Mouse (Mus musculus): Measurements from ENCODE around the gene Rapgef6. TPM values are rescaled to one million over a fixed set of nuclear protein-coding genes. Genes with fewer than 3 reads are reported as not detected.
"Not testable (repeated sequence)": the region's sequence is repeated elsewhere in the genome, so short reads cannot be mapped to it uniquely, and the experiment has no call there.

The Rapgef6 gene
- total RNA-seq, 2 experiments from 2014 or later, result 46.9 to 61.0 TPM

GRCm38 (mm10) chr11:54567959-54568358 lies 45.3 kb downstream of the Rapgef6 start:
- ATAC-seq (replicated peaks; ENCODE audit: poor library complexity), result no peak

- no peak for ATAC-seq (replicated peaks; ENCODE audit: poor library complexity)
These were observed 52.1 kb downstream of the Rapgef6 start for GRCm38 (mm10) chr11:54574741-54575140.

GRCm38 (mm10) chr11:54592585-54592984 lies 69.9 kb downstream of the Rapgef6 start:
- no peak for ATAC-seq (replicated peaks; ENCODE audit: poor library complexity)

- no peak for ATAC-seq (replicated peaks; ENCODE audit: poor library complexity)
These were observed 71.4 kb downstream of the Rapgef6 start for GRCm38 (mm10) chr11:54594049-54594448.

- ATAC-seq (replicated peaks; ENCODE audit: poor library complexity), result peak; percentile 95
These were observed 72.4 kb downstream of the Rapgef6 start for GRCm38 (mm10) chr11:54595053-54595452.

- ATAC-seq (replicated peaks; ENCODE audit: poor library complexity), result no peak
These were observed 73.4 kb downstream of the Rapgef6 start for GRCm38 (mm10) chr11:54595905-54596555.

GRCm38 (mm10) chr11:54597902-54598447 lies 75.3 kb downstream of the Rapgef6 start:
- peak; percentile 78 for ATAC-seq (replicated peaks; ENCODE audit: poor library complexity)

- ATAC-seq (replicated peaks; ENCODE audit: poor library complexity), result no peak
These were observed 78.5 kb downstream of the Rapgef6 start for GRCm38 (mm10) chr11:54601121-54601520.

- ATAC-seq (replicated peaks; ENCODE audit: poor library complexity), result not testable (repeated sequence)
These were observed 80.1 kb downstream of the Rapgef6 start for GRCm38 (mm10) chr11:54602764-54603163.

GRCm38 (mm10) chr11:54604415-54604814 lies 81.8 kb downstream of the Rapgef6 start:
- ATAC-seq (replicated peaks; ENCODE audit: poor library complexity), result no peak

GRCm38 (mm10) chr11:54613628-54614027 lies 91.0 kb downstream of the Rapgef6 start:
- ATAC-seq (replicated peaks; ENCODE audit: poor library complexity), result no peak

- ATAC-seq (replicated peaks; ENCODE audit: poor library complexity), result no peak
These were observed 91.9 kb downstream of the Rapgef6 start for GRCm38 (mm10) chr11:54614560-54614959.

GRCm38 (mm10) chr11:54618841-54619240 lies 96.2 kb downstream of the Rapgef6 start:
- peak; percentile 55 for ATAC-seq (replicated peaks; ENCODE audit: poor library complexity)

GRCm38 (mm10) chr11:54621725-54622124 lies 99.1 kb downstream of the Rapgef6 start:
- no peak for ATAC-seq (replicated peaks; ENCODE audit: poor library complexity)

- ATAC-seq (replicated peaks; ENCODE audit: poor library complexity), result no peak
These were observed 104.3 kb downstream of the Rapgef6 start for GRCm38 (mm10) chr11:54626905-54627304.

GRCm38 (mm10) chr11:54646420-54646819 lies 123.8 kb downstream of the Rapgef6 start:
- ATAC-seq (replicated peaks; ENCODE audit: poor library complexity), result no peak

- no peak for ATAC-seq (replicated peaks; ENCODE audit: poor library complexity)
These were observed 125.9 kb downstream of the Rapgef6 start for GRCm38 (mm10) chr11:54648573-54648972.

GRCm38 (mm10) chr11:54655420-54655819 lies 132.8 kb downstream of the Rapgef6 start:
- ATAC-seq (replicated peaks; ENCODE audit: poor library complexity), result no peak

GRCm38 (mm10) chr11:54673575-54674298 lies 151.1 kb downstream of the Rapgef6 start:
- no peak for ATAC-seq (replicated peaks; ENCODE audit: poor library complexity)

GRCm38 (mm10) chr11:54675792-54676489 lies 153.3 kb downstream of the Rapgef6 start:
- ATAC-seq (replicated peaks; ENCODE audit: poor library complexity), result no peak

GRCm38 (mm10) chr11:54679141-54679540 lies 156.5 kb downstream of the Rapgef6 start:
- no peak for ATAC-seq (replicated peaks; ENCODE audit: poor library complexity)
